Mouse (Mus musculus) urinary bladder, adult 18-20 months (tissue): ENCODE results near the gene Cic.

Source experiments
- DNase-seq, 2 experiments: peaks; one replicate each; pipeline ENCODE4 v3.0.0; 2022; ENCODE audit warnings: low spot score in 2 of 2, mixed read lengths in 2 of 2

Gene Cic

DNA sequence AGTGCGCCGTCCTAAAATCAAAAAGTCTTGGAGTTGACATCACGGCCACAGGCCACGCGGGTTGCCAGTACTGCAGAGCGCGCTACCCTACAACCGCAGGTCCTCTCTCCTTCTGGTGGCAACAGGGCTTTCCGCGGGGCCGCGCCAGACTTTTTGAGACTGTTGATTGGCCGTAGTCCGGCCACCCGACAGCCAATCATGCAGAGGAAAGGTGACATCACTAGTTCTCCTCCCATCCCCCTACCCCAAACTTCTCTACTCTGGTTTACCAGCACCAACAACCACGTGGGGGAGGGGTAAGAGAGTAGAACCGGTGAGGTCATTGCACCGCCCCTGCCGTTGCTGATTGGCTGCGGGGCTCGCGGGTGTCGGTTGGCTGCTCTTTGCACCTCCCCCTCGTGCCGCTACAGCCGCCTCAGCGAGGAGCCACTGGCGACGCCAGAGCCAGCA lies at the start of gene Cic:
Gene Cic, plus strand, starts transcription at position 404 of the 450 bp plus-strand sequence.
- DNase-seq, result peak in 1 of 2 experiments; percentile 98

DNA sequence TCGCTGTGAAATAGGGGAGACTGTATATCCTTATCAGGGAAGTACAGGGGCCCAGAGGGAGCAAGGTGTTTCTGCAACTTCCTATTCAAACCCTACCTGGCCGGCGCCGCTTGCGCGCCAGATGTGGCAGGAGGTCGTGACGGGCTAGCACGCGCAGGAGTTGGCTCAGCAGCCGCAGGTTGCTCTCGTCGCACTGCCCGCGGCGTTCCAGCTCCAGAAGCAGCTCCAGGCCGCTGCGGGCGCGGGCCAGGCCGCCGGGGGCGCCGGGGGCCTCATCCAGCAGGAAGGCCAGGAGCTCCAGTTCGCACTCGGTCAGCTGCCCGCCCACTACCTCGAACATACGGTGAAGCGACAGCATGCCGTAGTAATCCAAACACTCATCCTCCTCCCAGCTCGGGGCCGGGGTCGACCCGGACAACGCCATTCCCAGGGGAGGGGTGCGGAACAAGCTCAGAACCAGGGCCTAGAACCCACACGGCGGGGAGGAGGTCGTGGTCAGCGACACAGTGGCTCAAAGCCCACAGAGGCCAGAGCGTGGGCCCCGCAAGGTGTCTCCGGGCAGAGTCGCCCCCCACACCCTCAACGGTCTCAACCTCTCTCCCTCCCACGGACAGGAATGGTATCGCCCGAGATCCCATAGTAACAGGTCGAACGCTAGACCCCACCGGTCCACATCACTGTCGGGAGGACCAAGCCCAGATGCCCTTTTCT lies 48.6 kb upstream of the Cic start:
- DNase-seq, result peak in 1 of 2 experiments; percentile 58

DNA sequence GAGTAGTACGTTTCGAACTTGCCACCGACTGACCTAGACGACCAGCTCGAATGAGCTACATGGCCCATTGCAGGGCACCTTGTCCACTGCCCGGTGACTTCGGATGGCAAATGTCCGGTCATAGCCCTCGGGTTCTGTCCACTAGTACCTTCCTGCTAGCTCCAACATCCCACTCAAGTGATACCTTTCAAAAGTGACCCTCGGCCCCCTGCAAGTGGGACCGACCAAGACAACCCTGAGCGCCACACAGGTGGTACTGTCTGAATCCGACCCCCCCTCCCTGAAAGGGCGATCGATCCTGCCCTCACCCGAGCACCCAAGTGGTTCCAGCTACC lies 48.1 kb upstream of the Cic start:
- no peak for DNase-seq

DNA sequence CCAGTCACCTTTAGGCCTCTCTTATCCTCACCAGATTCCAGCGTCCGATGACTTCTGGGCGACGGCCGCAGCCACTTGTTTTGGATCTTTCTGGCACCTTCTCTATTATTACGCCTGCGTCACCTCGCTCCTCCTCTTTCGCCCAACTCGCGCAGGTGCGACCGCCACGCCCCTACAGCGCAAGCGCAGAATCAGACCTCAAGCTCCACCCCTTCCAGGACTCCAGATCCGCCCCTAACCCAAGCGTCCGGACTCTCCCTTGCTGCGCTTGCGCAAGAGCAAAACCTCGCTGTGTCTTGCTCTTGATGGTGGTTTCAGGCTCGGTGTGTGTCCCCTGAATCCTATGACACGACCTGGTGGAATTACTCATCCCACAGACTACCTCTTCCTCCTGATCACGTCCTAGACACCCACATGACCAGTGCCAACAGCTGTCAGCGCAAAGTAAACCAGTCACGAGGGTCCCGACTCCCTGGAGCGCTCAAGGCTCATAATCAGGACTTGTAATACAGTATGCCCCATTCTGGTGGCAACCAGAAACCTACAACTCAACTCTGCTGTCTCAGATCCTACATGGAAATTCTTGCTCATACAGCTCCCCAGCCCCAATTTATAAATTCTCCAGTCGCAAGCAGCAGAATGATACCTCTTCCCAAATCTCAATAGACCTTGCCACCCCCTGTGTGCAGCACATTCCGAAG lies 47.6 kb upstream of the Cic start:
- DNase-seq, result peak; percentile 91 to 95

DNA sequence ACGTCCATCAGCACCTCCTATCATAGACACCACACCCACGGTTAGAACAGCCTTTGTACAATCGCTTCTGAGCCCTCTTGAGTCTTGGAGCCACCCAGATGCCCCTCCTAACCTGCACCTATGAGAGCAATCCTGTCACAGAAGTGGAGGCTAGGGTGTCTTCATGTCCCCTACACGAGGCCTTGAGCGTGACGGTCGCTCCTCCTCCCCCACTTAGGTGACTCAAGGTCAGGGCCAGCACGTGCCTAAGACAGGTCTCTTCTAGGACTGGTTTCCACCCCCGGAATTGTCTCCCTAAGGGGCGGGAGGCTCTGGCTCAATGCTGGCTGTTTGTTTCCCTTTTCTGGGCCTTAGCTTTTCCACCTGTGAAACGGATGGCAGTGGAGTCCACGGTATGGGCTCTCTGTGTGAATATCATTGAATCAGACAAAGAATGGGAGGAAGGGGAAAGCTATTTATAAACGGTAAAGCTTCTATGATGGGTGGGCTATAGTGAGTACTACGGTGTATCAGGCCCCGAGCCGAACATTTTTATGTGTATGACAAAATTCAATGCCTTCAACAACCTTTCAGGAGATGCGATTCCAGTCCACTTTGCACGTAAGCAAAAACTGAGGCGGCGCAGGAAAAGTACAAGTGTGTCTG lies 46.9 kb upstream of the Cic start, which contains the start of gene Dedd2:
Gene Dedd2, minus strand, starts transcription at position 159 of the 645 bp plus-strand sequence.
- no peak for DNase-seq

DNA sequence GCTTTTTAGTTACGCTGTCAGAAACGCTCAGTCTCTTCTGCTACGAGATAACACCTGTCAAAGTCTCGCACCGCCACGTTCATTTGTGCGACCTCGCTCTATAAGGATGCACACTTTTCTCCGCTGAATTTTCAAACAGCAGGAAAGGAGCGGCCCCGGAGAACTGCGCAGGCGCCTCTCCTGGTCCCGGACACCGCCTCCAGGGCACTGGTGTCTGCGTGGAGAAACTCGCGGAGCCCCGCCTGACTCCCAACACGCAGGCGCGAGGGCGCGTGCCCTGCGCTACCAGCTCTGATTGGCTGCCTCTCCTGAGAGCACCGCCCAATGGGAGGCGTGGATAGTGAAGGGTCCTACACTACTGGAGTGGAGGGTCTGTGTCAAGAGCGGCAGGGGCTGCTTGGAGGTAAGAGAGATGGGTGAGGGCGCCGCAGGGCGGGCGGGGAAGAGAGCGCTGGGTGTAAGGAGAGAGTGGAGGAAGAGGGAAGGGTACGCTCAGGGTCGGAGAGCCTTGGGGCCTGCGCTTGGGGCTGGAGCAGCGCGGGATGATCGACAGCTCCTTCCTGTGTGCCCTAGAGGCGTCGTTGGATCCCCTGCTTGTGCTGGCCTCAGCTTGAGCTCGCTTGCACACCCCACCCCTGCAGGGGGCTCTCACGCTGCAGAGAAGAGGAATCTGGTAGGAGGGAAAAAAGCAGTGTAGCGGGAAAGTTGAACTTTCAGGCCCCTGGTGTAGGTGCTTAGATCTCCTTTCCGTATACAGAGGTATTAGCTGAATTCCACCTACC lies 46.2 kb upstream of the Cic start, which contains the start of gene Zfp526:
Gene Zfp526, plus strand, starts transcription at position 324 of the 782 bp plus-strand sequence.
- DNase-seq, result peak; percentile 94 to 98

DNA sequence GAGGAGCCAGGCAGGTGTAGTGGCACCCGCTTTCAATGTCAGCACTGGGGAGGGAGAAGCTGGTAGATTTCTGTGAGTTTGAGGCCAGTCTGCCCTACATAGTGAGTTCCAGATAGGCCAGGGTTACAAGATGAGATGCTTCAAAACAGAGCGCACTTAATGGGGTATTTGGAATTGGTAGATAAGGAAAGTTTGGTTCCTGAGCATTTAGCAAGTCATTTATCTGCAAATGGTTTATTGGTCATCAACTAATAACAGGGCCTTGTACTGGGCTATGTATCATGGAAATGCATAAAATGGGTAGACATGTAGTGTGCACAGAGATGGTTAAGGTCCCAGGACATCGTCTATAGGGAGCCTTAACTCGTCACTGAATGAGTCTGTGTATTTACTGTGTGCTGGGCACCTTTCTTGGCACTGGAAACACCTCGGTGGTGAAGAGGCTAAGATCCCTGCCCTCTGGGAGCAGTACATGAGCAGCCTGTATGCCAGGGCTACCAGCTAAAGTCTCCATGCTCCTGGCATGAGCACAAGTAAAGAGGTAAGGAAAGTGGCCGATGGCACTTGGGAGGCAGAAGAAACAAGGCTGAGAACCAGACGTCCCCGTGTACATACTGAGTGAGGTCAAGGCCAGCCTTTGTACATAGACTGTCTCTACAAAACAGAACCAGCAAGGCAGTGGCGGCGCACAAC lies 45.1 kb upstream of the Cic start:
- no peak for DNase-seq

DNA sequence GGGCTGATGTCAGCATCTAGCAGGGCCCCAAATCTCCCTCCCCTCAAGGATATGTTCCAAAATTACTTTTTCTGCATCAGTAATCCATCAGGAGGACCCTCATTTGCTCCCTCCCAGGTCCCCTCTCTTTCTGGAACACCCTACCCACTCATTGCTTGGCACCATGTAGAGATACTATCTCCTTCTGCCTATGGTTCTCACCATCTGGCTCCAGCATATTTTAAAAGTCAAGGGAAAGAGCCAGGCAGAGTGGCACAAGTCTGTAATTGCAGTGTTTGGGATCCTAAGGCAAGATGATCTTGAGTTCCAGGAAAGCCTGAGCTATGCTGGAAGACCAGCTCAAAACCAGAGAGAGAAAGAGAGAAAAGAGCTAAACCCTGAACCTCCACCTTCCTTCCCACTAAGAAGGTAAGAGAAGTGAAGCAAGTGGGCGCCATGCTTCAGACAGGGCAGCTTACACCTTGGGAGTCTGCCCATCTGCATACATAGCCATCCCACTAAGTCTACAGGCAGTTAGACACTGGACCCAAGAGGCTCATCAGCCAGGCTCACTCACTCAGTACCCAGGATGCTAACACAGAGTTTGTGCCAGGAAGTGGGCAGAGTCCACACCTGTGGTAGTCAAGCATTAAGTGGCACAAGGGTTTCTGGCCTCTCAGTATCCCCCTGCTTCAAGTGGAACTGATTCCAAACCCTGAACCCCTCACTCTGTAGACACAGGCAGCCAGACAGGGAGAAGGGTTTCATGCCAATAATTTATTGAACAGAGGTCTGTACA lies 39.8 kb upstream of the Cic start:
- no peak for DNase-seq

DNA sequence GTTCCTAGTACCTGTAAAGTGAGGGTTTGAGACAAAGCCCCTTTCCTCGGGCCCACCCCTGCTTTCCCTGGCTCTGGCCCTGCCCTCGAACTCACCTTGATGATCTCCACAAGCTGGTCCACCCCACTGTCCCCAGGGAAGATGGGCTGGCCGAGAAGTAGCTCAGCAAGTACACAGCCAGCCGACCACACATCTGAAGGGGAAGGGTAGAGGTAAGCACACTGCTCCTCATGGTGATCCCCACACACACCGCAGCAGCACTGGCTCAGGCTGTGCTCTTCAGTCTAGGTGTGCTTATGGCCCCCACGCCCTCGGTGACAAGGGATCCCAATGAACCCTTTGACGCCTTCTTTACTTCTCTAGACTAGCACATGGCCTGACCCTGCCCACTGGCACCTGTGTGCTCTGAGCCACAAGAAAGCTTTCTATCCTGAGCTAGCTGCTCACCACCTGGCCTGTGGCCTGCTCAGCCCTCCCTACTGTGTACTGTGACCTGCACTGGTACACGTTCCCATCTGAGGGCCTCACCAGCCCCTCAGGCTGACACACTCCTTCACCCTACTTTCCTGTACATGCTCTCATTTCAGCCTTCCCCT lies 36.7 kb upstream of the Cic start:
- DNase-seq, result no peak

DNA sequence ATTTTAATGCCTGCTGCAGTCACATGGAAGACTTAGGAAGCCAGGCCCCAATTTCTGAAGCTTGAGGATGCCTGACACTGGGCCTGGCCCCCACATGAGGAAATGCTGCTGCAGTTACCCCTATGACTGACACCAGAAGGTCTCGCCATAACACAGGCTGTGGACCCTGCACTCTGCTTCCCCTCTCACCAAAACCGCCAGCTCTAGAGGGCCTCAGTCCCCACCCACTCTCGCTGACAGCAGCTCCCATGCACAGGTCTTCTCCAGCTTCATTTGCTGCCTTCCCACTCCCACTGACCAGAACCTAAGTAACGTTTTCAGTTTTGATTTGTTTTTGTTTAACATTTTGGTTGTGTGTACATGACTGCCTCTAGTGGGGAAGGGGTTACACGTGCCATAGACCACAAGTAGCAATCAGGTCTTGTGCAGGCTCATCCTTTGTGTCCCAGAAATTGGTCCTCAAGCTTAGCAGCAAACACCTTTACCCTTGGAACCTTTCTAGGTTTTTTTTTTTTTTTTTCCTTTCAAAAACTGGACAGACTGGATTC lies 35.3 kb upstream of the Cic start:
- no peak for DNase-seq

DNA sequence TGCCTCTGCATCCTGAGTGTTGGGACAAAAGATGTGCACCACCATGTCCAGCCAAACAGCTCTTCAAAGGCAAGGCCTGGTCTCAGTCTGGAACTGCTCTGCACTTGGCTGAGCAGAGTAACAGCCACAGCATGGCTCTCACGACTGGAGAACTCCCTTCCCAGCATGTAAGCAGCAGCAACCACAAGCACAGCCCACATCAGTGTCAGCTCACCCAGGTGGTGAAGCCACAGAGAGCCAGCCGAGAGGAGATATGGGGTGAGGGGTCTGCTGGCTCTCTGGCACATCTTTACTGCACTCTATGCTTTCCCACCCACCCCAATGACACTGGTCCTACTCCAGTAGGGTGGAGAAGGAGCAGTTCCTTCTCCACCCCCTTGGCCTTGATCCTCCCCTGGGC lies 34.4 kb upstream of the Cic start:
- DNase-seq, result no peak

DNA sequence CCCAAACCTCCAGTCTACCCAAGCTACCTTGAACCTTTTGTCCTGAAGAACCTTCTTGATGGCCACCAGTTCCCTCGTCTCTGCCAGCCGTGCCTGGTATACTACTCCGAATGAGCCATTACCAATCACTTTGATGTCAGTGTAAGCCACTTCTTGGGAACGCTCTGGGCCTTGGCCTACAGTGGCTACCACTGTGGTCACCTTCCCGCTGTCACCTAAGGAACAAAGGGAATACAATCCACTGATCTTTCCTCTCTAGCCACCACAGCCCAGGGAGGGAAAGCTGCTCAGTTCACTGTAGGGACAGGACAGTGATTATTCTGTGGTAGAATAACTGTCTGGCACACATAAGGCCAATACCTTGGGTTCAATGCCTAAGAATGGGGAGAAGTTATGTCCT lies 32.0 kb upstream of the Cic start:
- no peak for DNase-seq

DNA sequence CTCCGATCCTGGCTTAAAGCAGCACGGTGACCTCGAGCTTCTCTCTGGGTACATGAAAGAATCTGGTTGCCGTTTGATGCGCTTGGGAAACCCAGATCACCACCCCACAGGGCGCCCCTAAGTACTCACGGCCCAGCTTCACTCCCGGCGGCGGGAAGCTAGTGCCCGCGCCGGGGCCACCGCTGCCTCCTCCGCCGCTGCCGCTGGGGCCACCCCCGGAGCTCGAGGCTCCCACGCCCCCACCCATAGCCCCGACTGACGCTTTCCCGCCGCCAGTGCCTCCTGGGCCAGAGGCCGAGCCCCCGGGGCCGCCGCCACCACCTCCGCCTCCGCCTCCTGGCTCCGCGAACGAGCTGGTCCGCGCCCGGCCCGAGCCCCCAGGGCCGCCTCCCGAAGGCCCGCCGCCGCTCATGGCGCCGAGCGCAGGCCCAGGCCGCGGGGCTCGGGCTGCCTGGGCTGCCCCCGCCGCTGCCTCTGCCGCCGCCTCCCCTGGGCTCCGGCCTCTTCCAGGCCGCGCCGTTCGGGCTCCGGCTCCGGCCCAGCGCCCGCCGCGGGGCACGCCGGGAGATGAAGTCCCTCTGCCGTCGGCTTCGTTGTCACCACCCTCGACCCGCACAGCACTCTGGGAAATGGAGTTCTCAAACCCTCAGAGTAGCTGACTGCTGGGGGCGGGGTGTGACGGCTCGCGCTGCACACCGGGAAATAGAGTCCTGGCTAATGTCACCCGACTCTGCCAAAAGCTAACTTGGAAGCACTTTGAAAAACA lies 30.1 kb upstream of the Cic start, which contains the start of gene Gsk3a:
Gene Gsk3a, minus strand, starts transcription at position 603 of the 766 bp plus-strand sequence.
- DNase-seq, result peak; percentile 95 to 97

DNA sequence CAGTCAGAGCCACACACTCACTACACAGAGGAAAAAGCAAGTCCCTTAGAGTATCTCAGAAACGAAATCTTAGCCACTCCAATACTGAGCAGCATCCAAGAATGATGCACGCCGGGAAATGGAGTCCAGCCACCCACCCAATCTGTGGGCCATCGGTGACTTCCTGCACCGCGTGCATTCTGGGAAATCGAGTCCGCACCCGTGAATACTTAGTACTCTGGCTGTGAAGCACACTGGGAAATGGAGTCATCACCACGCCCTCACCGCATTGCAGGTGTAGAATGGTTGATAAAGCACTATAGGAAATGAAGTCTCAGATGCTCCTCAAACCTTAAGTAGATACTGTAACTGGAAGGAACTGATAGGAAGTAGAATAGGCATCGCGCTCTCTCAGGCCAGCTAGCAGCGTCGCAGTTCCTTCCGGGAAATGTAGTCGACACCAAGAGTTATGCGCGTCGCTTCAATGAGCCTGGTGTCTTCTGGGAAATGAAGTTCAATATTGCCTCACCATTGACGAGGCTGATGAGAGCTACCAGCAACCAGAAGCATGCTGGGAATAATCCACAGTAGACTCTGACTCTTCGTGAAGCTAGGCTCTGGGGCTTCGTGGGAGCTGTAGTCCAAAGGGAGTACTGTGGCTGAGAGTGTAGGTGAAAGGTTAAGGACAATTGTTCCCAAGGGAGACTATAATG lies 29.3 kb upstream of the Cic start:
- DNase-seq, result peak; percentile 81 to 92

DNA sequence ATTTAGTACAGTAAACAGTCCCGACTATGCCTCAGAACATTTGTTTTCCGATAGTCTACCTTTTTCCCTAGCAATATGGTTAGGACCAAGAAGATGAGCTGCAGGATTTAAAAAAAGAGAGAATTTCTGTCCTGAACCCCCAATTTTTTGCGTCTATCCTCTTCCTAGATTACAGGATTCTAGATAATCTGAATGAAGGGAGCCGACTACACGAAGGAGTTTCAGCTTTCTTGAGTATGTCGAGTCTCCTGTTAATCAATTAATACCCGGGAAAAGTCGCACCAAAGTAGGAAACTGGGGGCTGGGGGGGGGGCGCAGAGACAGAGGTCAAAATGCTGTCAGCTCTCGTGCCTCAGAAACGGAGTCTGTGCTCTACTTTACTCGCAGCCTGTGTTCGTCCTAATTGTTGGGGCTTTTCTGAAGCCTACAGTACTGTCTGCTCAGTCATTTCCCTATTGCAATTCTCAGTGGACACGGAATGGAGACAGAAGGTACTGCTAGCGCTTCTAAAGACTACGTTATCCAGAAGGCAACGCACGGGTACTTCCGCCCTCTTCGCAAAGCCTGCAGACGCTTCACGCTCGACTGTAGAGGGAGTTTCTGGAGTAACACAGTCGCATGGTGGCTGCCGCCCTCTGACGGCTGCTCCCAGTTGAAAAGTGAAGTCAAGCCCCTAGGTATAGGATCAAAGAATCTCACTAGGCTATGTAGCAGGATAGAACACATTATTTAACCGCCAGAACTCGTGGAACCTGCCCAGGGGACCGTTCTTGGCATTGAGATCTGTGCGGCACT lies 28.5 kb upstream of the Cic start:
- peak; percentile 47 to 83 for DNase-seq

DNA sequence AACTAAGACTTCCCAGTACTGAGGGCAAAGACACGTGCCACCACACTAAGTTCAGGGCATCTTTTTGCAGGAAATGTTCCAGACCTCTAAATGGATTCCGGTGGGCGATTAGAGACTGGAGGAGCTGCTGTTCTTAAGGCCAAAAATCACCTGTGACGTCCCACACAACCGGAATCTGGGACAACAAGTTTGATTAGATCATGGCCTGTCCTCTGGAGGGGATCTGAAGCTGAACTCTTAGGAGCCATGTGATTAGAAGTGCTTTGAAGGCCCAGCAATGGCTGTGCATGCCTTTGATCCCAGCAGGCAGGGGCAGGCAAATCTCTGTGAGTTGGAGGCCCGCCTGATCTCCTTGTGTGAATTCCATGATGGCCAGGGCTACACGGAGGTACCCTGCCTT lies 26.9 kb upstream of the Cic start:
- no peak for DNase-seq

DNA sequence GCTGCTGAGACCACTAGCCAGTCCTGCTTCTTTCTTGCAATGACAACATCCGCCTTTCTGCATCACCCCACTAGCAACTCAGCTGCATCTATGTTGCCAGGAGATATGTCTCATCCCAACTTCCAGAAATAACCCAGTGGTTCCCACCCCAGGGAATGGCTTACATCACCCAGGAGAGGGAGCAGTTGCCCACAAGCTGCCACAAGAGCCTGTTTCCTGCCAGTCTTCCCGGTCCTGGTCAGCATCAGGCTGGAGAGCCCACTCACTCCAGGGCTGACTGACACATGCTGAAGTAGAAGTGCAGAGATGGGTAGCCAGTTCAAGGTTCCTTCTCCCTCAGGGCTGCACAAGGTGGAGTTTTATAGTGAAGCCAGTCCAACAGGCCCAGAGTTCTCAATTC lies 26.4 kb upstream of the Cic start:
- DNase-seq, result no peak

DNA sequence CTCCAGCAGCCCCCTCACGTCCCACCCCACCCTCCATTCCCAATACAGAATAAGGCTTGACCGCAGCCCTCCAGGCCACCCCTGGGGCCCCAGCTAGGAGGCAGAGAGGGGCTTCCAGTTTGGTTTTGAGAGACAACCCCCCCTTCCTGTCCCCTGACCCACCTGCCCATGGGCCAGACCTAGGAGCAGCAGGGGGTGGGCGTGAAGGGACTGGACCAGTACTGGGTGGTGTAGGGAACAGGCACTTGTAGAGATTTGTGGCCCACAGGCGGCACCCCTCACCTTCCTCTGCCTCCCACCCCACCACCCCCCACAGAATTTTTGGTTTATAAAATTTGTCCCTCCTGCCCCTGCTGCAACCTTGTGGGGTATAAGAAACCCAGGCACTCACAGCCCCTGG lies 24.1 kb upstream of the Cic start:
- no peak for DNase-seq
